Mouse (Mus musculus) kidney, adult 2 months (tissue): ENCODE measurements around the gene Slc22a5.

ENCODE experiments used
- CTCF ChIP-seq: fragments of 200-500 bp; conservative IDR thresholded peaks from 2 replicates; pipeline ENCODE4 v1.5.1; 2011; ENCODE audit warnings: low read depth, mild to moderate bottlenecking, control low read depth, low read length, moderate library complexity, mixed read lengths; ENCODE audit not compliant: insufficient read depth, insufficient read length
- POLR2A ChIP-seq: fragments of 200-500 bp; IDR thresholded peaks from one replicate; pipeline ENCODE4 v1.6.1; 2011; ENCODE audit warnings: low read depth, low read length, control low read depth

GRCm38 (mm10) chr11:53888242-53888641, 3.2 kb downstream of the Slc22a5 start:
- TF ChIP-seq CTCF (no peak), POLR2A (no peak)
